Mouse (Mus musculus) heart, embryonic 10.5 days (tissue): ENCODE measurements around the gene Pdrg1. TPM values are rescaled to one million over a fixed set of nuclear protein-coding genes. Genes with fewer than 3 reads are reported as not detected.

Experiments used
- DNase-seq: peaks from one replicate; pipeline ENCODE4 v3.0.0-alpha.2; 2017; ENCODE audit warnings: low spot score
- H3K27ac ChIP-seq: fragments of 300-500 bp; sonication (generic); 2 replicates; pipeline ENCODE4 v1.5.1; 2016; ENCODE audit warnings: mild to moderate bottlenecking
- H3K27me3 ChIP-seq: fragments of 300-500 bp; sonication (generic); 2 replicates; pipeline ENCODE4 v1.6.1; 2016; ENCODE audit warnings: mild to moderate bottlenecking; ENCODE audit not compliant: poor library complexity, insufficient read depth, severe bottlenecking
- H3K36me3 ChIP-seq: fragments of 300-500 bp; sonication (generic); 2 replicates; pipeline ENCODE4 v1.6.1; 2016; ENCODE audit warnings: mild to moderate bottlenecking, moderate library complexity
- H3K4me1 ChIP-seq: fragments of 300-500 bp; sonication (generic); 2 replicates; pipeline ENCODE4 v1.6.1; 2016; ENCODE audit warnings: mild to moderate bottlenecking
- H3K4me3 ChIP-seq: fragments of 300-500 bp; sonication (generic); 2 replicates; pipeline ENCODE4 v1.5.1; 2016; ENCODE audit warnings: mild to moderate bottlenecking, moderate library complexity
- H3K9me3 ChIP-seq: fragments of 300-500 bp; sonication (generic); 2 replicates; pipeline ENCODE4 v1.6.1; 2016; ENCODE audit warnings: mild to moderate bottlenecking, moderate library complexity
- WGBS: fragments of 180-500 bp; shearing (Covaris S2); methylation state at CpG from one replicate; pipeline ENCODE4 v1.1.7; 2016; 5-methylcytosine and 5-hydroxymethylcytosine counted together
- polyA plus RNA-seq: library from polyadenylated mRNA; unstranded; fragments of >200 nt; fragmentation: Nextera tagmentation; extraction: Ambion mirVana; gene quantifications from 2 replicates; pipeline ENCODE4 v1.2.1, GENCODE M21; 2016

Gene Pdrg1
- polyA plus RNA-seq, 1 experiment from 2014 or later, result 94.4 TPM

DNA sequence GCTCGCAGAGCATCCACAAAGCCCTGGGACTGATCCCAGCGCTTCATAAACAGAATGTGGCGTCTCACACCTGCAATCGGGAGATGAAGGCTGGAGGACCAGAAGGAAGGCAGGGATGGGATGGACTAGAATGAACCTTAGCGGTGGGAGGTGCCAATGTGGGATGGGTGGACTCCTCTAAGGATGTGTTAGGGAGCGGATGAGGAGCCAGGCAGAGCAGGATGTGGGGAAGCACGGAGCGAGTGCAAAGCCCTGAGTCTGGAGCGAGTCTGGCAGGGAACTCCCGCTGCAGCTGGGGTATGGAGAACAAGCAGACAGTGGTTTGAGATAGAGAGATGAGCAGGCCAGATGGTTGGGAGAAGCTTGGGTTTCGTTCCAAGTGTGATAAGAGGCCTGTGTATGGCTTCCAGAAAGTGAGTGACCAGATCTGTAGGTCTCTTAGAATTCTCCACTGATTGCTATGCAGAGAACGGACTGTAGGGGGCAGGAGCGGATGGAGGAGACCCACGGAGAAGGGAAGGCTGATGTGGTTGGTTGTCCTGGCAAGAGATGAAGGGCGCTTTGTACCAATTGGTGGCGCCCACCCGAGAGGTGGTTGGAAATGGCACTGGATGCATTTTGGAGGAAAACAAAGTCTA lies 32.7 kb upstream of the Pdrg1 start:
- Histone ChIP-seq H3K36me3 (no peaks in the 10 kb centered on the region), H3K27me3 (peaks cover 73% of the 10 kb centered on the region), H3K27ac (no peak overlapping the region), H3K4me1 (peaks cover 6% of the 10 kb centered on the region; the same call in 1 of the 2 replicates), H3K9me3 (no peaks in the 10 kb centered on the region), H3K4me3 (no peak overlapping the region)
- no peak for DNase-seq
- WGBS, result 35% methylated on average over 17 of the region's 17 CpGs

DNA sequence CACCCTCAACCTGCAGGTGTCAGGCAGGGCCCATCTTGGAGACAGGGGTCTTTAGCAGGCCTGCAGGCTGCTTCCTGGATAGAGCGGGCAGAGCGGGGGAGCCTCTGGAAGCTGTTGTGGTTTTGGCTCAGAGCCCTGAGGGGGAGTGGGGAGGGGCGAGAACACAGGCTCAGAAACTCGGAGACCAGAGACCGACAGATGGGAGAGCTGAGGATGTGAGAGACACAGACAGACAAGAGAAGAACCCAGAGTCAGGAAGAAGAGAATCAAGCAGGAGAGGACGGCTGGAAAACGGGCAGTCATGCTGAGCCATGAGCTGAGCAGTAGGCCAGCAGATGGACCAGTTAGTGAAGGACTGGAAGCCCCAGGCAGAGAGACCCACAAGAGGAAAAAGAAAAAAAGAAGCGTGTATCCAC lies 30.7 kb upstream of the Pdrg1 start:
- peaks cover 58% of the 10 kb centered on the region for H3K27me3 ChIP-seq
- DNase-seq, result no peak
- H3K9me3 ChIP-seq, result no peaks in the 10 kb centered on the region
- WGBS, result 32% methylated on average over 8 of the region's 8 CpGs
- no peak overlapping the region for H3K27ac ChIP-seq
- H3K36me3 ChIP-seq, result no peaks in the 10 kb centered on the region
- H3K4me3 ChIP-seq, result no peak overlapping the region
- no peaks in the 10 kb centered on the region for H3K4me1 ChIP-seq

DNA sequence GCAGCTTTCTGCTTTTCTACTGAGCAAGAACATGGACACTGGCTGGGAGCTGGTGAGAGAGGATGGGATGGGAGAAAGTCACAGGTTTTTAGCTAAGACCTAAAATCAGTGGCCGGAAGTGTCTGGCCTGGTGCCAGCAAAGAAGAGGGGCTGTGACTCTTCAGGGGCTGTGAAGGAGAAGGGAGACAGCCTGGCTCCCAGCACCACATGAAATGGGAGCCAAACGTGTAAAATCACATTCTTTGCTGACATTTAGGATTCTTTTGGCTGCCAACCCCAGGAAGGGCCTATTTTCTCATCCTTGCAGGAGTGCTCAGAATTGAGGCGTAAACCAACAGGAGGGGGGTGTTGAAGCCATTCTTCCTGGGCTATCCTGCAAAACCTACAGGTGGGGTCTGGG lies 28.7 kb upstream of the Pdrg1 start:
- no peaks in the 10 kb centered on the region for H3K36me3 ChIP-seq
- no peaks in the 10 kb centered on the region for H3K4me1 ChIP-seq
- no peak for DNase-seq
- peaks cover 50% of the 10 kb centered on the region for H3K27me3 ChIP-seq
- H3K9me3 ChIP-seq, result no peaks in the 10 kb centered on the region
- 57% methylated on average over 3 of the region's 3 CpGs for WGBS
- no peak overlapping the region for H3K4me3 ChIP-seq
- H3K27ac ChIP-seq, result no peak overlapping the region

DNA sequence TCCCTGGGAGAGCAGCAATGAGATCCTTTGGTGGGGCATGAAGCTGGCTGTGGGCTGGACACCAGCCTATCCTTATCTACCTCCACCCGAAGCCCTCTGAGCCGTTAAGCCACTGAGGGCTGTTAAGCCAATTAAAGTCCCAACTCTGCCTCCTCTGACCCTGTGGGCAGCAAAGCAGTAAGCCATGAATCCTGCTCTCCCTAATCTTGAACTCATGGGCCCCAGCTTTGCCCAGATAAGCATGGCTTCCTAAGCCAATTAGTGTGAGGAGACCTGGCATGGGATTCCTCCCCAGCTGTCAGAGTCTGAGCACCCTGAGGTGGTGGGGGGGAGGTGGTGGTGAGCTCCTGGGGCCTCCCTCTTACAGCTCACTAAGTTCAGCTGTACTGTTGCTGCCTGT lies 21.5 kb upstream of the Pdrg1 start:
- WGBS, result 0% methylated on average over 2 of the region's 2 CpGs
- peaks cover 8% of the 10 kb centered on the region for H3K4me1 ChIP-seq
- no peaks in the 10 kb centered on the region for H3K36me3 ChIP-seq
- no peak overlapping the region for H3K4me3 ChIP-seq
- no peaks in the 10 kb centered on the region for H3K9me3 ChIP-seq
- no peak for DNase-seq
- H3K27ac ChIP-seq, result no peak overlapping the region
- H3K27me3 ChIP-seq, result peaks cover 74% of the 10 kb centered on the region

DNA sequence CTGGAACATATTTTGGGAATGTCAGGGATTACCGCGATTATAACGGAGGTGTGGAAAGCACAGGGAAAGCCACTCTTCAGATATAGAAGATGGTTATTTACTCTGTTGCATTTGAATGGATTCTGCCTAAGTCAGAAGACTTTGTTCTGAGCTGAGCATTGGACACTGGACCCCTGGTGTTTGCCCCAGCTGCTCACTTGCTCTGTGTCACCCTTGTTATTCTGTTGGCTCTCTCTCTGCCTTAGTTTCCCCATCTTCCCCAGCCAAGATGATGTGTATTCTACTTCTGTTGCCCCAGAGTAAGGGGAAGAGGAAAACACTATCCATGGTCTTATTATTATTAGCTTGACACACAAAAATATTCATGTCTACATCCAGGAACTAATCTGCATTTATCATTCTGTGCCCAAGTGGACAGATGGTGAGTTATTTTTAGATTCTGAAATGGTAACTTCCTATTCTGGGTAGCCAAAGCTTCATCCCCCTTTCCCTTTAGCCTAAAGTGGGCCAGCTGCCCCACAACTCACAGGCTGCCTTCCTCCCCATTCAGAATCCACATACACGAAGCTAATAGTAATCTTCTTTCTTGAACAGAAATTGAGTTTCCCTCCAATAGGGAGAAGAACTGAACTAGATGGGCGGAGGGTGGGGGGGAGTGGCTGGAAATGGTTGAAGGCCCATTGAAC lies 18.5 kb upstream of the Pdrg1 start:
- Histone ChIP-seq H3K9me3 (no peaks in the 10 kb centered on the region), H3K4me3 (no peak overlapping the region), H3K4me1 (peaks cover 12% of the 10 kb centered on the region), H3K36me3 (no peaks in the 10 kb centered on the region), H3K27ac (no peak overlapping the region), H3K27me3 (peaks cover 90% of the 10 kb centered on the region)
- DNase-seq, result no peak
- WGBS, result 59% methylated on average over 5 of the region's 5 CpGs

DNA sequence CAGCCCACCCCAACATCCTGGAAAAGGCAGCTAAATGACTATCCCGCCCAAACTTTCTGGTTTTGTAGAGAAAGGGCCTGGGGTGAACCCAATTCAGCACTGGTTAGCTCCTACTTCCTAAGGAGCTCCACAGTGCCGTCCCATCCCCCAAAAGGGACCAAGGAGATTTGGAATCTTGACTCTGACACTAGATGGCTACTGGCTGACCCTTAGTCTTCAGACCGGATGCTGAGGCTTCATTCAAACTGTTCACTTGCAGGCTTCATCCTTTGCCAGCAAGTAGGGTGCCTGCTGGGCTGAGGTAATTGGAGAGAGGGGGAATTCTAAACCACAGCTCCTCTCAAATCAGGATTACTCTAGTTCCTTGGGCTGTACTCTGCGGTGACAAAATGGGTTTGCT lies 17.7 kb upstream of the Pdrg1 start:
- Histone ChIP-seq H3K36me3 (no peaks in the 10 kb centered on the region), H3K27me3 (peaks cover 87% of the 10 kb centered on the region), H3K4me1 (peaks cover 12% of the 10 kb centered on the region), H3K9me3 (no peaks in the 10 kb centered on the region), H3K4me3 (no peak overlapping the region), H3K27ac (no peak overlapping the region)
- no peak for DNase-seq
- 18% methylated on average over 4 of the region's 4 CpGs for WGBS

DNA sequence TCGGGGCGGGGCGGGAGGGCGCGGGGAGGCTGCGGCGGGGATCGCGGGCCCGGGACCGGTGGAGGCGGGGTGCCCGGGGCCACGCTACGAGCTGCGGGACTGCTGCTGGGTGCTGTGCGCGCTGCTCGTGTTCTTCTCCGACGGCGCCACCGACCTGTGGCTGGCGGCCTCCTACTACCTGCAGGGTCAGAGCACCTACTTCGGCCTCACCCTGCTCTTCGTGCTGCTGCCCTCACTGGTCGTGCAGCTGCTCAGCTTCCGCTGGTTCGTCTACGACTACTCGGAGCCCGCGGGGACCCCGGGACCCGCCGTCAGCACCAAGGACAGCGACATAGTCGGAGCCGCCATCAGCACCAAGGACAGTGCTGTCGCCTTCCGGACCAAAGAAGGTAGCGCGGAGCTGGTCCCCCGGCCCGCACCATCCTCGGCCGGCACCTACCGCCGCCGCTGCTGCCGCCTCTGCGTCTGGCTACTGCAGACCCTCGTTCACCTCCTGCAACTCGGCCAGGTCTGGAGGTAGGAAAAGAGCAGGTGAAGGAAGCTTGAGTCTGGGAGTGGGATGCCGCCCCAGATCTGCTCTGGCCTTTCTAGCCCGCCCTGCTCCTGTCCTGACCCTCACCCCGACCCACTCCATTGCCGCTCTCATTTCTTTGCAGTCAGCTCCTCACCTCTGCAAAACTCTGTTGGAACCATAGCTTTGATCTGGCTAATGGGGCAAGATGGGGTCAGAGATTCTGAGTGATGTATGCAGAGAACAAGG lies 17.0 kb upstream of the Pdrg1 start:
- no peak overlapping the region for H3K27ac ChIP-seq
- DNase-seq, result peak; percentile 93
- no peaks in the 10 kb centered on the region for H3K36me3 ChIP-seq
- peaks cover 85% of the 10 kb centered on the region for H3K27me3 ChIP-seq
- WGBS, result 1% methylated on average over 52 of the region's 58 CpGs
- no peaks in the 10 kb centered on the region for H3K9me3 ChIP-seq
- H3K4me1 ChIP-seq, result peaks cover 12% of the 10 kb centered on the region
- peak overlapping the region; percentile 66 for H3K4me3 ChIP-seq

DNA sequence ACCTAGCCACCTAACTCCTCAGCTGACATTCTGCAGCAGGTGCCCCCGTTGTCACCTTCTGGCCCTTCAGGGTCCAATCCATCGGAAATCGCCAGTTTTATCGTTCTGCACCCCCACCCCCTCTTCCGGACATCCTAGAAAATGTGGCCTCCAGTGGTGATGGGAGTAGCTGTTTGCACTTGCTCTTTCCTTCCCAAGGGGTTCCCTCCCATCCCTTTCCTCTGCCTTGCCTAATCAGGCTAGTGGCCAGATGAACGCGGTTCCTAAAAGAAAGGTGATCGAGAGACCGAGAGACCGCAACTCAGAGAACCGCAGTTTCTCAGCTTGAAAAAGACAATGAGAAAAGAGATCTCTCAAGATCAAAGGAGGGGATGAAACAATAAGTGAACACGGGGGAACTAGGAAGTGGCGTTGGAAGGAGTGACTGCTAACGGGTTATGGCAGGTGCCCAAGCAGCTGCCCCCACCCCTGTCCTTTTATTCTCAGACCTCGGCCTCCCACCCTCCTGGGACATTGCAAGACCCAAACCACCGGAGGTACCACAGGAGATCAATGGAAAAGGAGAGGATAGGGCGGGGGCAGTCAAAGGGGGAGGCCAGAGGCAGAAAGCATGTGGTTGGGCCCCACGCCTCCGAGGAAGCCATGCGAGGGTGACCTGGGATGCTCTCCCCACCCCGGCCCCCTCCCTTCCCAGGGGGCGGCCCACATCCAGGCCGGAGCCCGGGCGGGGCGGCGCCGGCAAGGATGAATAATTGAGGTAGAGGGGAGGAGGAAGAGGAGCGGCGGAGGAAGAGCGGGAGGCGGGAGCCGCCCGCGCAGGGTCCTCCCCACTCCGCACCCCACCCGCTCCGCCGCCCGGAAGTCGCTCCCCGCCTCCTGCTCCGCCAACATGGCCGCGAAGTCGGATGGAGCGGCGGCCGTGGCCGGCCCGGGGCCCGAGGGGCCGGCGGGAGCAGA lies 16.2 kb upstream of the Pdrg1 start, which contains the start of gene Xkr7:
Gene Xkr7, plus strand, starts transcription at position 727 of the 957 bp plus-strand sequence.
- Histone ChIP-seq H3K9me3 (no peaks in the 10 kb centered on the region), H3K36me3 (no peaks in the 10 kb centered on the region), H3K27me3 (peaks cover 85% of the 10 kb centered on the region), H3K27ac (no peak within 1 kb of the TSS), H3K4me1 (peaks cover 12% of the 10 kb centered on the region), H3K4me3 (peak within 1 kb of the TSS; percentile 66)
- no peak for DNase-seq
- 2% methylated on average over 49 of the region's 54 CpGs for WGBS

DNA sequence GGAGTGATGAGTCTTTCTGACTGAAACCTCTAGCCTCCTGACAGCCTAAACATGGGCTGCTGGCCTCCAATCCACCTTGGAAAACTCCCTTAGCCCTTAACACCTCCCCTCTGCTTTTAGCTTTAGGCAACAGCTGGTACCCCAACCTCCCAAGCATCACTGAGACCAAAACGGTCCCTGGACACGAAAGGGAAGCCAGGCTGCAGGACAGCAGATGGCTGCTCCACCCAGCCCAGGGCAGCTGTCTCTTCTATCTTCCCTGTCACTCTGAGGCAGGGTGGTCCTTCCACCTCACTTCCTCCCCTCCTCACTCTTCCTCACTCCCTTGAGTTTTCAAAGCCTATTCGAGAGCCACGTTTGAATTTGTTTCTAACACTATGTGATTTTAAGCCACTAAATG lies 15.2 kb upstream of the Pdrg1 start:
- DNase-seq, result no peak

DNA sequence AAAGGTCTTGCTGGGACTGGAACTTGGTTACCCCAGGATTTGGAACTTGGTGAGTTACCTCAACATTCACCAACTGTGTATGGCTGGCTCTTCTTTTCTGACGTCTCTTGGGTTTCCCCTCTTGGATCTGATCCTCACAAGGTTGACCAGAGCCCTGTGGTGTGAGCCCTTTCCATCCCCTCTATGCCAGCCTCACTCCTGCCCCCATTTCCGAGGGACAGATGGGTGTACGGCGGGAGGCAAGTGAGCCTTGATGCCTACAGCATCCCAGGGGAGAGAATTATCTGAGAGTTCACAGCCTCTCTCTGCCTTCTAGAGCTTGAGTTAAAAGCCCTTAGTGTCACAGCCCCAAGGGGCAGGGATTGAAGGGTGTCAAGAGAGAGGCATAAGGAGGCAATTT lies 12.3 kb upstream of the Pdrg1 start:
- H3K27ac ChIP-seq, result no peak overlapping the region
- H3K4me3 ChIP-seq, result no peak overlapping the region
- H3K27me3 ChIP-seq, result peaks cover 68% of the 10 kb centered on the region
- no peak for DNase-seq
- H3K36me3 ChIP-seq, result no peaks in the 10 kb centered on the region
- peaks cover 12% of the 10 kb centered on the region for H3K4me1 ChIP-seq
- no peaks in the 10 kb centered on the region for H3K9me3 ChIP-seq
- 59% methylated on average over 4 of the region's 4 CpGs for WGBS

More for the DNA sequence above, 15.2 kb upstream of the Pdrg1 start:
- H3K4me3 ChIP-seq, result no peak overlapping the region
- H3K27ac ChIP-seq, result no peak overlapping the region
- 29% methylated on average over 4 of the region's 4 CpGs for WGBS
- no peaks in the 10 kb centered on the region for H3K9me3 ChIP-seq
- no peaks in the 10 kb centered on the region for H3K36me3 ChIP-seq
- H3K4me1 ChIP-seq, result peaks cover 12% of the 10 kb centered on the region
- H3K27me3 ChIP-seq, result peaks cover 83% of the 10 kb centered on the region

DNA sequence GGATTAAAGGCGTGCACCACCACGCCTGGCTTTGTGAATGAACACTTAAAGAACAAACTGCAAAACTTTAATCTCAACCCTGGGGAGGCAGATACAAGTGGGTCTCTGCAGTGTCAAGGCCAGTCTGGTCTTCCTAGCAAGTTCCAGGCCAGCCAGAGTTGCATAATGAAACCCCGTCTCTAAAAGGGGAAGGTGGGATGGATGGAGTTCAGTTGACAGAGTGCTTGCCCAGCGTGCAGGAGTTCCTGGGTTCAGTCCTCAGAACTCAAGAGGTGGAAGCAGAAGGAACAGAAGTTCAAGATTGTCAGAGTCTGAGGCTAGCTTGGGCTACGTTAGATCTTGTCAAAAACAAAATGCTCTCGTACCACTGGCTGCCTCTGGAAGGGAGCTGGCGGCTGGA lies 10.8 kb upstream of the Pdrg1 start:
- Histone ChIP-seq H3K36me3 (no peaks in the 10 kb centered on the region), H3K4me1 (no peaks in the 10 kb centered on the region), H3K9me3 (no peaks in the 10 kb centered on the region), H3K4me3 (no peak overlapping the region), H3K27me3 (peaks cover 54% of the 10 kb centered on the region), H3K27ac (no peak overlapping the region)
- DNase-seq, result no peak
- WGBS, result 69% methylated on average over 7 of the region's 7 CpGs

DNA sequence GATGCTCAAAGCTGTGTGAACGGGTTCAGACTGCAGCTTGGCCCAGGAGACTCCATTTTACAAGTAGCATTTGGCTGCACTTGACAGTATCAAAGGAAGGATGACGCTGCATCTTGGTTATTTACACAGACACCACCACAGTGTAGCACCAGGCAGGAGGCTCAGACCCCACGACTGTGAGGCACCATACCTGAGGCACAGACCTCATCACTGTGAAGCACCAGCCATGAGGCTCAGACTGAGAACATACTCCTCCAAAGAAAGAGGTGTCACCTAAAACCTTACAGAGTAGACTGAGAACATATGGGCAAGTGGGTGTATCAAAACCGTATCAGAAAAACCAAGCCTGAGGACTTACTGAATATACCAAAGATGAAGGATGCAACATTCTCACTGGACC lies 7.6 kb upstream of the Pdrg1 start:
- no peaks in the 10 kb centered on the region for H3K4me1 ChIP-seq
- WGBS, result 52% methylated on average over 4 of the region's 4 CpGs

More for the DNA sequence above, 7.6 kb upstream of the Pdrg1 start:
- DNase-seq, result no peak
- no peak overlapping the region for H3K4me3 ChIP-seq
- H3K27me3 ChIP-seq, result peaks cover 43% of the 10 kb centered on the region
- no peaks in the 10 kb centered on the region for H3K36me3 ChIP-seq
- H3K9me3 ChIP-seq, result no peaks in the 10 kb centered on the region
- H3K27ac ChIP-seq, result no peak overlapping the region
